Mouse (Mus musculus): ENCODE data around the gene Fgfr4.

DNA sequence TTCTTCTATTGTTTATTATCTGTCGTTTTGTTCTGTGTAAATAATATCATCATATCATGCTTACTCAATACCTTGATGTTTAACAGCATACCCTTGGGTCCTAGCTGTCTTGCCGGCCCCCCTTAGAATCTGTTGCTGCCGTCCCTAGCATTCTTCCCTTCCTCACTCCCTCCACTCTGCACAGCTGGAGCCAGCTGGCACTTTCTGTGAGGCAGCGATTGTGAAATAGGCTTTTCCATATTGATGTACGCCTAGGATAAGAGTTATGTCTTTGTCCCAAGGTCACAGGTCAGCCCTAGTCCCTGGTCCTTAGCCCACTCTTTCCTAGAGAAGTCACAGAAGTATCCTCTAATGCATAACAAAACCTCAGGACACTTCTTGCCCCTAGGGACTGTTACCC lies 11.1 kb downstream of the Fgfr4 start:
- TF ChIP-seq MAFK (IDR thresholded peaks at IDR 0.05; ENCODE audit: insufficient read depth, low read depth, low read length) (no peak), CHD2 (IDR thresholded peaks at IDR 0.05; ENCODE audit: low read depth, low read length) (no peak), ZC3H11A (IDR thresholded peaks at IDR 0.05; ENCODE audit: borderline replicate concordance, low read depth, low read length) (no peak)

Measured in ES-E14 (cell line).